Mouse (Mus musculus): ENCODE data around the gene Wdr27. TPM values are rescaled to one million over a fixed set of nuclear protein-coding genes. Genes with fewer than 3 reads are reported as not detected.

The Wdr27 gene
- polyA plus RNA-seq, 1 experiment from 2014 or later, result 0.98 TPM

GRCm38 (mm10) chr17:14927644-14928218 lies 15.2 kb downstream of the Wdr27 start:
- Histone ChIP-seq H3K36me3 (replicated peaks) (no peaks in the 10 kb centered on the region), H3K27me3 (no peaks in the 10 kb centered on the region), H3K27ac (replicated peaks) (no peak overlapping the region), H3K9me3 (replicated peaks) (no peaks in the 10 kb centered on the region), H3K9ac (no peak overlapping the region), H3K4me3 (replicated peaks) (no peak overlapping the region), H3K4me2 (no peak overlapping the region), H3K4me1 (replicated peaks) (no peaks in the 10 kb centered on the region)
- WGBS (ENCODE audit: insufficient replicate concordance), result 67% methylated on average over 8 of the region's 8 CpGs
- ATAC-seq (ENCODE audit: insufficient read depth), result no peak

GRCm38 (mm10) chr17:14921582-14921981 lies 21.4 kb downstream of the Wdr27 start:
- Histone ChIP-seq H3K9me3 (replicated peaks) (no peaks in the 10 kb centered on the region), H3K36me3 (replicated peaks) (no peaks in the 10 kb centered on the region), H3K4me2 (no peak overlapping the region), H3K27ac (replicated peaks) (no peak overlapping the region), H3K4me1 (replicated peaks) (no peaks in the 10 kb centered on the region), H3K27me3 (0 out of 2 replicates have a peak, but pooled peaks cover 8% of the 10 kb centered on the region), H3K9ac (no peak overlapping the region), H3K4me3 (replicated peaks) (no peak overlapping the region)
- 20% methylated on average over 6 of the region's 6 CpGs for WGBS (ENCODE audit: insufficient replicate concordance)
- ATAC-seq (ENCODE audit: insufficient read depth), result no peak

GRCm38 (mm10) chr17:14917866-14918265 lies 25.1 kb downstream of the Wdr27 start:
- ATAC-seq (ENCODE audit: insufficient read depth), result no peak
- Histone ChIP-seq H3K27ac (replicated peaks) (no peak overlapping the region), H3K36me3 (replicated peaks) (no peaks in the 10 kb centered on the region), H3K4me2 (no peak overlapping the region), H3K4me3 (replicated peaks) (no peak overlapping the region), H3K9ac (no peak overlapping the region), H3K4me1 (replicated peaks) (no peaks in the 10 kb centered on the region), H3K9me3 (replicated peaks) (no peaks in the 10 kb centered on the region), H3K27me3 (0 out of 2 replicates have a peak, but pooled peaks cover 8% of the 10 kb centered on the region)
- WGBS (ENCODE audit: insufficient replicate concordance), result 72% methylated on average over 8 of the region's 8 CpGs

- no peak for ATAC-seq (ENCODE audit: insufficient read depth)
- Histone ChIP-seq H3K4me2 (no peak overlapping the region), H3K4me3 (replicated peaks) (no peak overlapping the region), H3K36me3 (replicated peaks) (no peaks in the 10 kb centered on the region), H3K9ac (no peak overlapping the region), H3K4me1 (replicated peaks) (no peaks in the 10 kb centered on the region), H3K27me3 (no peaks in the 10 kb centered on the region), H3K9me3 (replicated peaks) (no peaks in the 10 kb centered on the region), H3K27ac (replicated peaks) (no peak overlapping the region)
- WGBS (ENCODE audit: insufficient replicate concordance), result 74% methylated on average over 4 of the region's 4 CpGs
Measured at GRCm38 (mm10) chr17:14914401-14914800, 28.6 kb downstream of the Wdr27 start.

- ATAC-seq (ENCODE audit: insufficient read depth), result no peak
- H3K27ac ChIP-seq (replicated peaks), result no peak overlapping the region
- no peak overlapping the region for H3K9ac ChIP-seq
- 74% methylated on average over 8 of the region's 8 CpGs for WGBS (ENCODE audit: insufficient replicate concordance)
- no peaks in the 10 kb centered on the region for H3K27me3 ChIP-seq
- no peaks in the 10 kb centered on the region for H3K36me3 ChIP-seq (replicated peaks)
- no peaks in the 10 kb centered on the region for H3K4me1 ChIP-seq (replicated peaks)
- H3K4me3 ChIP-seq (replicated peaks), result no peak overlapping the region
- no peaks in the 10 kb centered on the region for H3K9me3 ChIP-seq (replicated peaks)
- no peak overlapping the region for H3K4me2 ChIP-seq
Measured at GRCm38 (mm10) chr17:14912981-14913380, 30.0 kb downstream of the Wdr27 start.

GRCm38 (mm10) chr17:14912420-14912819 lies 30.5 kb downstream of the Wdr27 start:
- Histone ChIP-seq H3K9ac (no peak overlapping the region), H3K9me3 (replicated peaks) (no peaks in the 10 kb centered on the region), H3K4me1 (replicated peaks) (no peaks in the 10 kb centered on the region), H3K27me3 (no peaks in the 10 kb centered on the region), H3K27ac (replicated peaks) (no peak overlapping the region), H3K4me2 (no peak overlapping the region), H3K4me3 (replicated peaks) (no peak overlapping the region), H3K36me3 (replicated peaks) (no peaks in the 10 kb centered on the region)
- no peak for ATAC-seq (ENCODE audit: insufficient read depth)
- 40% methylated on average over 6 of the region's 6 CpGs for WGBS (ENCODE audit: insufficient replicate concordance)

GRCm38 (mm10) chr17:14910771-14911170 lies 32.2 kb downstream of the Wdr27 start:
- WGBS (ENCODE audit: insufficient replicate concordance), result 80% methylated on average over 5 of the region's 5 CpGs
- Histone ChIP-seq H3K27me3 (0 out of 2 replicates have a peak, but pooled peaks cover 4% of the 10 kb centered on the region), H3K4me1 (replicated peaks) (no peaks in the 10 kb centered on the region), H3K4me3 (replicated peaks) (no peak overlapping the region), H3K36me3 (replicated peaks) (no peaks in the 10 kb centered on the region), H3K27ac (replicated peaks) (no peak overlapping the region), H3K4me2 (no peak overlapping the region), H3K9ac (no peak overlapping the region), H3K9me3 (replicated peaks) (no peaks in the 10 kb centered on the region)
- no peak for ATAC-seq (ENCODE audit: insufficient read depth)

- WGBS (ENCODE audit: insufficient replicate concordance), result 64% methylated on average over 5 of the region's 5 CpGs
- H3K9me3 ChIP-seq (replicated peaks), result no peaks in the 10 kb centered on the region
- H3K9ac ChIP-seq, result no peak overlapping the region
- H3K27me3 ChIP-seq, result 0 out of 2 replicates have a peak, but pooled peaks cover 4% of the 10 kb centered on the region
- H3K27ac ChIP-seq (replicated peaks), result no peak overlapping the region
- no peak for ATAC-seq (ENCODE audit: insufficient read depth)
- no peak overlapping the region for H3K4me2 ChIP-seq
- H3K4me3 ChIP-seq (replicated peaks), result no peak overlapping the region
- no peaks in the 10 kb centered on the region for H3K4me1 ChIP-seq (replicated peaks)
- no peaks in the 10 kb centered on the region for H3K36me3 ChIP-seq (replicated peaks)
Measured at GRCm38 (mm10) chr17:14909331-14909730, 33.6 kb downstream of the Wdr27 start.

- Histone ChIP-seq H3K36me3 (replicated peaks) (no peaks in the 10 kb centered on the region), H3K9ac (no peak overlapping the region), H3K27ac (replicated peaks) (no peak overlapping the region), H3K4me2 (no peak overlapping the region), H3K4me3 (replicated peaks) (no peak overlapping the region), H3K9me3 (replicated peaks) (no peaks in the 10 kb centered on the region), H3K27me3 (0 out of 2 replicates have a peak, but pooled peaks cover 4% of the 10 kb centered on the region), H3K4me1 (replicated peaks) (no peaks in the 10 kb centered on the region)
- WGBS (ENCODE audit: insufficient replicate concordance), result 62% methylated on average over 12 of the region's 12 CpGs
- ATAC-seq (ENCODE audit: insufficient read depth), result no peak
Measured at GRCm38 (mm10) chr17:14907136-14907535, 35.8 kb downstream of the Wdr27 start.

GRCm38 (mm10) chr17:14906611-14907010 lies 36.3 kb downstream of the Wdr27 start:
- no peaks in the 10 kb centered on the region for H3K4me1 ChIP-seq (replicated peaks)
- ATAC-seq (ENCODE audit: insufficient read depth), result no peak
- no peaks in the 10 kb centered on the region for H3K9me3 ChIP-seq (replicated peaks)
- no peak overlapping the region for H3K4me2 ChIP-seq
- H3K36me3 ChIP-seq (replicated peaks), result no peaks in the 10 kb centered on the region
- 15% methylated on average over 1 of the region's 1 CpGs for WGBS (ENCODE audit: insufficient replicate concordance)
- H3K9ac ChIP-seq, result no peak overlapping the region
- no peak overlapping the region for H3K27ac ChIP-seq (replicated peaks)
- 0 out of 2 replicates have a peak, but pooled peaks cover 4% of the 10 kb centered on the region for H3K27me3 ChIP-seq
- no peak overlapping the region for H3K4me3 ChIP-seq (replicated peaks)

- 32% methylated on average over 7 of the region's 7 CpGs for WGBS (ENCODE audit: insufficient replicate concordance)
- Histone ChIP-seq H3K27me3 (0 out of 2 replicates have a peak, but pooled peaks cover 4% of the 10 kb centered on the region), H3K4me3 (replicated peaks) (no peak overlapping the region), H3K9ac (no peak overlapping the region), H3K4me2 (no peak overlapping the region), H3K4me1 (replicated peaks) (no peaks in the 10 kb centered on the region), H3K36me3 (replicated peaks) (no peaks in the 10 kb centered on the region), H3K27ac (replicated peaks) (no peak overlapping the region), H3K9me3 (replicated peaks) (no peaks in the 10 kb centered on the region)
- ATAC-seq (ENCODE audit: insufficient read depth), result no peak
Measured at GRCm38 (mm10) chr17:14904637-14905265, 38.2 kb downstream of the Wdr27 start.

All from liver, embryonic 15.5 days (tissue).